Mouse (Mus musculus) liver, postnatal 0 days (tissue): ENCODE data around the gene Itpk1. TPM values are rescaled to one million over a fixed set of nuclear protein-coding genes. Genes with fewer than 3 reads are reported as not detected.
A peak's percentile ranks its signal among the peaks of the same experiment; 100 is the strongest.

Experiments
- ATAC-seq: fragments of 200-750 bp; cut with Nextera tagmentation; 2 replicates; pipeline ENCODE4 v1.8.0; 2017; ENCODE audit warnings: mild to moderate bottlenecking, moderate library complexity
- DNase-seq: peaks from one replicate; pipeline ENCODE4 v3.0.0-alpha.2; 2016
- H3K27ac ChIP-seq: fragments of 300-500 bp; sonication (generic); 2 replicates; pipeline ENCODE4 v1.5.1; 2014; ENCODE audit warnings: antibody characterized with exemption, moderate library complexity, mild to moderate bottlenecking, low read depth
- H3K27me3 ChIP-seq: fragments of 300-500 bp; sonication (generic); 2 replicates; pipeline ENCODE4 v1.6.1; 2014; ENCODE audit warnings: low read length, control low read depth, mixed read lengths; ENCODE audit not compliant: insufficient read depth
- H3K36me3 ChIP-seq: fragments of 300-500 bp; sonication (generic); replicated peaks from 2 replicates; pipeline ENCODE4 v1.6.1; 2014; ENCODE audit warnings: mild to moderate bottlenecking, control low read depth, low read length, moderate library complexity, mixed read lengths; ENCODE audit not compliant: insufficient read depth
- H3K4me1 ChIP-seq: fragments of 300-500 bp; sonication (generic); 2 replicates; pipeline ENCODE4 v1.6.1; 2014; ENCODE audit warnings: antibody characterized with exemption, mild to moderate bottlenecking, control low read depth; ENCODE audit not compliant: insufficient read depth
- H3K4me2 ChIP-seq: fragments of 300-500 bp; sonication (generic); 2 replicates; pipeline ENCODE4 v1.6.1; 2014; ENCODE audit warnings: low read depth, mild to moderate bottlenecking, low read length, moderate library complexity, mixed read lengths
- H3K4me3 ChIP-seq: fragments of 300-500 bp; sonication (generic); 2 replicates; pipeline ENCODE4 v1.5.1; 2014; ENCODE audit warnings: low read depth, low read length
- H3K9ac ChIP-seq: fragments of 300-500 bp; sonication (generic); replicated peaks from 2 replicates; pipeline ENCODE4 v1.6.1; 2014; ENCODE audit warnings: mild to moderate bottlenecking, moderate library complexity
- H3K9me3 ChIP-seq: fragments of 300-500 bp; sonication (generic); 2 replicates; pipeline ENCODE4 v1.6.1; 2016; ENCODE audit warnings: mild to moderate bottlenecking, control low read depth, low read length, mixed read lengths
- CTCF ChIP-seq: sonication (generic); IDR thresholded peaks from 2 replicates; pipeline ENCODE4 v1.5.1; 2016; ENCODE audit warnings: antibody characterized with exemption, low read depth
- EP300 ChIP-seq: IDR thresholded peaks from 2 replicates; pipeline ENCODE4 v1.6.1; 2016; ENCODE audit warnings: antibody characterized with exemption, low read depth, mild to moderate bottlenecking
- WGBS: fragments of 180-500 bp; shearing (Covaris S2); extraction: QIAGEN DNeasy Blood & Tissue Kit; methylation state at CpG from one replicate; pipeline ENCODE4 v1.1.7; 2014; ENCODE audit not compliant: insufficient replicate concordance; 5-methylcytosine and 5-hydroxymethylcytosine counted together
- polyA plus RNA-seq: library from polyadenylated mRNA; unstranded; fragments of >200 nt; fragmentation: Nextera tagmentation; extraction: Ambion mirVana; gene quantifications from 2 replicates; pipeline ENCODE4 v1.2.1, GENCODE M21; 2015

Itpk1 gene
- polyA plus RNA-seq, 1 experiment from 2014 or later = 3.6 TPM

DNA sequence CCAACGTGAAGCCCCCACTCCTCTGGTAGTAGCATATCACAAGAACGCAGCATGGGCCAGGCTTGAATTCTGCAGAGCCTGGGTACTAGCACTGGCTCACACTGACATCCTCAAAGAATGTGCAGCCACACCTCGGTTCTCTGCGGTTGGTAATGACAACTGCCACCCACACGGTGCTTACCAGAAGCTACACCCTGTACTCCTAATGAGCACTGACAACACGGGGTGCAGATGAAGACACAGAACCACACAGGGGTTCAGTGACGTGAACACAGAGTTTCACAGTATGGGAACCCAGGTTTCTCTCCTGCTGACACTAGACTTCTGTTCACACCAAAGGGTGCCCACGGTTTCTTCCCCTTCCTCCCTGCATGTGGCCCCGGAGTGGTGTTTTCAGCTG lies 76.5 kb downstream of the Itpk1 start:
- H3K36me3 ChIP-seq = no peaks in the 10 kb centered on the region
- no peak for DNase-seq
- no peaks in the 10 kb centered on the region for H3K27me3 ChIP-seq
- no peak overlapping the region for H3K4me2 ChIP-seq
- 62% methylated on average over 9 of the region's 9 CpGs for WGBS
- H3K27ac ChIP-seq = no peak overlapping the region
- no peaks in the 10 kb centered on the region for H3K9me3 ChIP-seq
- no peak for ATAC-seq
- peaks cover 9% of the 10 kb centered on the region for H3K4me1 ChIP-seq
- H3K4me3 ChIP-seq = no peak overlapping the region
- TF ChIP-seq EP300 (no peak), CTCF (no peak)
- no peak overlapping the region for H3K9ac ChIP-seq

DNA sequence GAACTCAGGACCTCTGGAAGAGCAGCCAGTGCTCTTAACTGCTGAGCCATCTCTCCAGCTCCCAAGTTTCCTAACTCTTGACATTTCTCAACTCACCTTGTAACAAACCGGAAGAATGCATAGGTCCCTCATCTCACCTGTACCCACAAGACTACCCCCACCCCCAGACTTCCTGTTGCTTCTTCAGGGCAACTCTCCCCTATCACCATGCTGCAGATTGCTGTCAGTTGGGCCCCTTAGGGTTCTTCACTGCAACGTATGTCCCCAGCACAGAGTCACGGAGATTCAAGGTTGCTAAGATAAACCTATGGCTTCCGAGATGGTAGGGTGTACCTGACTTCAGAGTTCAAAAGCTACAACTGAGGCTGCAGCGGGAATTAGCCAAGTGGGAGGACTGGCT lies 77.2 kb downstream of the Itpk1 start:
- Histone ChIP-seq H3K9me3 (no peaks in the 10 kb centered on the region), H3K27ac (no peak overlapping the region), H3K4me2 (no peak overlapping the region), H3K4me1 (peaks cover 9% of the 10 kb centered on the region), H3K27me3 (no peaks in the 10 kb centered on the region), H3K36me3 (0 out of 2 replicates have a peak, but pooled peaks cover 2% of the 10 kb centered on the region), H3K9ac (no peak overlapping the region), H3K4me3 (no peak overlapping the region)
- ATAC-seq (no peak), DNase-seq (no peak)
- no peak for TF ChIP-seq CTCF
- WGBS = 59% methylated on average over 5 of the region's 5 CpGs

DNA sequence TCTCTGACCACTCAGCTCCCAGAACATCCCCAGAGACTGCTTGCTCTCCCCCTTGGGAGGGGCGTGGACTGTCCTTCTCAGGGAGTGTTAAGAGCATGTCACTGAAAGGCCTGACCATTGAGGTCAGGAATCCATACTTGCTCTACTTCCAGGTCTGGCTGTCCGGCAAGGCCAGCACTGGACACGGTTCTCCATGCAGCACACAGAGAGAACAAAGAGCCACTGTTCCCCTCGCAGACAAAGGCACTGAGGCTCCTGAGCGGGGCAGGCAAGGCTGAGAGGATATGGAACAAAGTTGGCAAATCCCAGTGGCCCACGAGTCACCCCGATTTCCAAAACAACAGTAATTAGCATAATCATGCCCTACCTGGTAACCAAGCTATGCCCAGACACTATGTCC lies 77.9 kb downstream of the Itpk1 start:
- Histone ChIP-seq H3K9ac (no peak overlapping the region), H3K27ac (no peak overlapping the region), H3K4me1 (peaks cover 9% of the 10 kb centered on the region), H3K9me3 (no peaks in the 10 kb centered on the region), H3K4me2 (no peak overlapping the region), H3K27me3 (no peaks in the 10 kb centered on the region), H3K36me3 (peaks cover 3% of the 10 kb centered on the region; the same call in 1 of the 2 replicates), H3K4me3 (no peak overlapping the region)
- ATAC-seq (no peak), DNase-seq (no peak)
- TF ChIP-seq EP300 (no peak), CTCF (no peak)
- WGBS = 84% methylated on average over 7 of the region's 7 CpGs

DNA sequence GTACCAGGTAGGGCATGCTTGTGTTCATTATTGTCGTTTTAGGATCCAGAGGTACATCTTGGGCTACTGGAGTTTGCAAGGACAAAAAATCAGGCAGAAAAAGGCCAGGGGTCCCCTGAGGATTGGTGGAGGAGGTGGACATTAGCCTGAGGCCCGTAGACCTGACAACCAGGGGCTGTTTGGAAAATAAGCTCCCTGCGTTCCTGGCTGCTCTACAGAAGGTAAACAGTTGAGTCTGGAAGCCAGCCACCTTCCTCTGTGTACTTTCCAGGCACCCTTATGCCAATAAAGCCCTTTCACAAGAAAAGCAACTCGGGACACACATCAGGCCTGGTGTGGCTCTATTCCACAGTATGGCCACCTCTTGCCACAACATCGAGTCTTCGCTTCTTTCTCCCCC lies 79.0 kb downstream of the Itpk1 start:
- peak overlapping the region; percentile 48 for H3K27ac ChIP-seq
- DNase-seq (peak; percentile 55), ATAC-seq (peak; percentile 82)
- no peaks in the 10 kb centered on the region for H3K9me3 ChIP-seq
- H3K9ac ChIP-seq = no peak overlapping the region
- no peak for TF ChIP-seq EP300
- TF ChIP-seq CTCF = no peak
- no peak overlapping the region for H3K4me3 ChIP-seq
- peaks cover 7% of the 10 kb centered on the region; the same call in 1 of the 2 replicates for H3K36me3 ChIP-seq
- H3K27me3 ChIP-seq = no peaks in the 10 kb centered on the region
- 62% methylated on average over 6 of the region's 6 CpGs for WGBS
- H3K4me2 ChIP-seq = no peak overlapping the region
- H3K4me1 ChIP-seq = peaks cover 9% of the 10 kb centered on the region

DNA sequence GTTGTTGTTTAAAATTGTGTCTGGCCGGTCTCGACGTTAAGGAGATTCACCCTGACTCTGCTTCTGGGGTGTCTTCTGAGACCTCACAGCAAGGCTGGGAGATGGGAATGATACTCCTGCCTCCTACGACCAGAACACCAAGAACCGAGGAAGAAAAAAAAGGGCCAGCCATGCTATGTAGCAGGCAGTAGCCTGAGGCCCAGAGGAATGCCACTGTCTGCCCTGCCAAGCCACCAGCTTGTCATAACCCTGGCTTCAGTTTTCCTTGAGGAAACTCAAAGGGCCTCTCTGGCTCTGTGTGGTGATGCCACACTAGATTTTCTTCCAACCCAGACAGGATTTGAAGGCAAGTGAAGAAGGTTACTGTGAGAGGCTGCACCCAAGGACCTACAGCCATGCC lies 79.6 kb downstream of the Itpk1 start:
- H3K4me3 ChIP-seq = no peak overlapping the region
- H3K9me3 ChIP-seq = no peaks in the 10 kb centered on the region
- no peak overlapping the region for H3K9ac ChIP-seq
- WGBS = 75% methylated on average over 5 of the region's 5 CpGs
- DNase-seq (no peak), ATAC-seq (no peak)
- H3K27me3 ChIP-seq = no peaks in the 10 kb centered on the region
- peak overlapping the region; percentile 48; the same call in 1 of the 2 replicates for H3K27ac ChIP-seq
- H3K36me3 ChIP-seq = peaks cover 7% of the 10 kb centered on the region; the same call in 1 of the 2 replicates
- no peak overlapping the region for H3K4me2 ChIP-seq
- TF ChIP-seq CTCF = no peak
- TF ChIP-seq EP300 = no peak
- peaks cover 12% of the 10 kb centered on the region for H3K4me1 ChIP-seq

DNA sequence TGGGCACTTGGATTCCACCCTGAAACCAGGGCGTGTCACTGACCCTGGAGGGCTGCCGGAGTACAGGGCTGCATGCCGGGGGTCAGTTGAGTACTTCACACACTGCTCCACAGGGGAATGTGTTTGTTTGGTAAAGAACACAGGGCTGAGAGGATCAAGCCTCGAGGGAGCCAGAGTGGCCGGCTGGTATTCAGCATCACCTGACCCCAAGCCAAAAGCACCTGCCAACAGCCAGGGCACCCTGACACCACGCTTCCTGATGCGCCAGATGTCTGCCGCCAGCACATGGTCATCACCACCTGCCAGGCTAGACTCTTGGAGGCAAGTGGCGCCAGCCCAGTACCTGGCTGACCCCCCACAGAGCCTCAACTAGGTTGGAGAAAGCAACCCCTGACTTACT lies 80.9 kb downstream of the Itpk1 start:
- Histone ChIP-seq H3K4me2 (no peak overlapping the region), H3K4me3 (no peak overlapping the region), H3K27ac (no peak overlapping the region), H3K4me1 (peaks cover 21% of the 10 kb centered on the region), H3K27me3 (no peaks in the 10 kb centered on the region), H3K9ac (no peak overlapping the region), H3K9me3 (no peaks in the 10 kb centered on the region), H3K36me3 (peaks cover 7% of the 10 kb centered on the region; the same call in 1 of the 2 replicates)
- TF ChIP-seq EP300 (no peak), CTCF (no peak)
- 77% methylated on average over 9 of the region's 9 CpGs for WGBS
- ATAC-seq = no peak
- no peak for DNase-seq

DNA sequence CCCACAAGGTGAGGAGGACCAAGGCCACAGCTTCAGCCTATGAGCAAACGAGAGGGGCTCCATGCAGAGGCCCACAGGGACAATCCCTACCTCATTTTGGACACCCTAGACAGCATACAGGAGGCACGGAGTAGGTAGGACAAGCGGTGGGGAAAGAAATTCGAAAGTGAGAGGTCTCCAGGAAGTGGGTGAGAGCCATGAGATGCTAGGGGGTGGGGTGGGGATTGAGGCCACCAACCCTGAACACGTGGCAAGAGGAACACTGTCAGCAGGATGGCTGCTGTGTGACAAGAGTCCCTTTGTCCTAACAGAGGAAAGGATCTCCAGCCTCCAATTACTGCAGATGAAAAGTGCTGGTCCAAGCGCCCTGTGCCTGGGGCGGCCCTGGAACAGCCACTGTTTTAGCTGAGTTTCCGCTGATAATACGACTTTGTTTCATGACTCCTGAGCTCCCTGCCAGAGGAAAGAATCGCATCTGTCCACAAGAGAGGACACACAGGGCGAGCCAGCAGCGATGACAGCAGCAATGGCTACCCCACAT lies 82.4 kb downstream of the Itpk1 start:
- DNase-seq = no peak
- TF ChIP-seq CTCF (no peak), EP300 (no peak)
- H3K27me3 ChIP-seq = no peaks in the 10 kb centered on the region
- H3K9ac ChIP-seq = no peak overlapping the region
- peaks cover 7% of the 10 kb centered on the region; the same call in 1 of the 2 replicates for H3K36me3 ChIP-seq
- H3K4me1 ChIP-seq = peaks cover 24% of the 10 kb centered on the region
- no peak overlapping the region for H3K4me3 ChIP-seq
- H3K27ac ChIP-seq = no peak overlapping the region
- H3K9me3 ChIP-seq = no peaks in the 10 kb centered on the region
- ATAC-seq = no peak
- WGBS = 72% methylated on average over 12 of the region's 12 CpGs
- no peak overlapping the region for H3K4me2 ChIP-seq
